Mouse (Mus musculus) MEL (cell line): ENCODE data around the gene Osmr. TPM values are rescaled to one million over a fixed set of nuclear protein-coding genes. Genes with fewer than 3 reads are reported as not detected.

Experiments used
- DNase-seq: peaks from one replicate; pipeline ENCODE4 v3.0.0; 2011; ENCODE audit warnings: low read depth, low spot score
- H3K27ac ChIP-seq: 2 replicates; pipeline ENCODE4 v1.5.1; 2012; ENCODE audit warnings: low read depth, mild to moderate bottlenecking, control low read depth, low read length, moderate library complexity; ENCODE audit not compliant: control insufficient read depth
- H3K27me3 ChIP-seq, 2 experiments: fragments of 150-350 bp in 1 of 2; sonication (generic) in 1 of 2; 2 replicates each; pipeline ENCODE4 v1.6.1; 2012; ENCODE audit warnings: low read length in 2 of 2, mild to moderate bottlenecking in 2 of 2, improper control_type of control experiment in 1 of 2, moderate library complexity in 1 of 2; ENCODE audit not compliant: insufficient read depth in 2 of 2, control insufficient read depth in 1 of 2
- H3K36me3 ChIP-seq, 2 experiments: 2 replicates each; pipeline ENCODE4 v1.6.1; 2012 to 2014; ENCODE audit warnings: low read length in 2 of 2, improper control_type of control experiment in 1 of 2, inconsistent platforms in 1 of 2, mild to moderate bottlenecking in 1 of 2; ENCODE audit not compliant: insufficient read depth in 2 of 2, control insufficient read depth in 1 of 2
- H3K4me1 ChIP-seq, 2 experiments: fragments of 150-350 bp in 1 of 2; sonication (generic) in 1 of 2; 2 replicates each; pipeline ENCODE4 v1.6.1; 2012; ENCODE audit warnings: low read length in 2 of 2, improper control_type of control experiment in 1 of 2, mild to moderate bottlenecking in 1 of 2; ENCODE audit not compliant: insufficient read depth in 2 of 2, control insufficient read depth in 1 of 2
- H3K4me3 ChIP-seq, 2 experiments: fragments of 150-350 bp in 1 of 2; sonication (generic) in 1 of 2; 2 replicates each; pipeline ENCODE4 v1.5.1; 2012; ENCODE audit warnings: low read depth in 2 of 2, low read length in 2 of 2, mild to moderate bottlenecking in 2 of 2, moderate library complexity in 2 of 2, control low read depth in 1 of 2, improper control_type of control experiment in 1 of 2; ENCODE audit not compliant: control insufficient read depth in 1 of 2, insufficient read depth in 1 of 2
- H3K79me2 ChIP-seq: 2 replicates; pipeline ENCODE4 v1.6.1; 2012; ENCODE audit warnings: mild to moderate bottlenecking, low read length, moderate library complexity; ENCODE audit not compliant: control insufficient read depth, poor library complexity, insufficient read depth
- H3K9ac ChIP-seq: 2 replicates; pipeline ENCODE4 v1.6.1; 2012; ENCODE audit warnings: low read depth, mild to moderate bottlenecking, control low read depth, low read length, moderate library complexity; ENCODE audit not compliant: control insufficient read depth, poor library complexity, severe bottlenecking
- H3K9me3 ChIP-seq: fragments of 150-350 bp; sonication (generic); replicated peaks from 2 replicates; pipeline ENCODE4 v1.6.1; 2012; ENCODE audit warnings: mild to moderate bottlenecking, low read length, improper control_type of control experiment, moderate library complexity; ENCODE audit not compliant: insufficient read depth
- BHLHE40 ChIP-seq: IDR thresholded peaks from 2 replicates; pipeline ENCODE4 v1.6.1; 2012; ENCODE audit warnings: low read depth, mild to moderate bottlenecking, inconsistent platforms, low read length, improper control_type of control experiment, borderline replicate concordance
- CHD2 ChIP-seq: IDR thresholded peaks from 2 replicates; pipeline ENCODE4 v1.6.1; 2011; ENCODE audit warnings: low read length, improper control_type of control experiment
- CTCF ChIP-seq, 3 experiments: IDR thresholded peaks in 2 of 3; conservative IDR thresholded peaks in 1 of 3; 2 replicates each; pipeline ENCODE4 v1.5.1; 2011 to 2012; ENCODE audit warnings: low read length in 3 of 3, low read depth in 2 of 3, mild to moderate bottlenecking in 2 of 3, improper control_type of control experiment in 1 of 3, inconsistent platforms in 1 of 3, mixed read lengths in 1 of 3, moderate library complexity in 1 of 3; ENCODE audit not compliant: control insufficient read depth in 1 of 3, insufficient read depth in 1 of 3, poor library complexity in 1 of 3, severe bottlenecking in 1 of 3
- EP300 ChIP-seq, 2 experiments: IDR thresholded peaks; 2 replicates each; pipeline ENCODE4 v1.6.1; 2011; ENCODE audit warnings: improper control_type of control experiment in 2 of 2, low read length in 2 of 2, low read depth in 1 of 2, mild to moderate bottlenecking in 1 of 2
- ETS1 ChIP-seq: IDR thresholded peaks from 2 replicates; pipeline ENCODE4 v1.6.1; 2012; ENCODE audit warnings: low read depth, mild to moderate bottlenecking, inconsistent platforms, low read length, improper control_type of control experiment, moderate library complexity
- GABPA ChIP-seq: IDR thresholded peaks from 2 replicates; pipeline ENCODE4 v1.6.1; 2012; ENCODE audit warnings: low read depth, mild to moderate bottlenecking, inconsistent platforms, low read length, improper control_type of control experiment, moderate library complexity
- JUND ChIP-seq: IDR thresholded peaks from 2 replicates; pipeline ENCODE4 v1.6.1; 2011; ENCODE audit warnings: low read depth, mild to moderate bottlenecking, improper control_type of control experiment, low read length
- MAFK ChIP-seq: IDR thresholded peaks from 2 replicates; pipeline ENCODE4 v1.6.1; 2011; ENCODE audit warnings: low read depth, mild to moderate bottlenecking, low read length, improper control_type of control experiment, borderline replicate concordance
- MAX ChIP-seq: IDR thresholded peaks from 2 replicates; pipeline ENCODE4 v1.6.1; 2011; ENCODE audit warnings: low read length, improper control_type of control experiment
- MAZ ChIP-seq: IDR thresholded peaks from 2 replicates; pipeline ENCODE4 v1.6.1; 2012; ENCODE audit warnings: low read depth, mild to moderate bottlenecking, inconsistent platforms, low read length, improper control_type of control experiment
- MEF2A ChIP-seq: IDR thresholded peaks from 2 replicates; pipeline ENCODE4 v1.6.1; 2014; ENCODE audit warnings: low read depth, mild to moderate bottlenecking, inconsistent platforms, low read length, improper control_type of control experiment; ENCODE audit not compliant: poor library complexity, insufficient replicate concordance, severe bottlenecking; ENCODE audit errors: extremely low read depth
- NELFE ChIP-seq: IDR thresholded peaks from 2 replicates; pipeline ENCODE4 v1.6.1; 2011; ENCODE audit warnings: low read depth, low read length, improper control_type of control experiment
- POLR2A ChIP-seq, 2 experiments: IDR thresholded peaks; 2 replicates each; pipeline ENCODE4 v1.6.1; 2011 to 2012; ENCODE audit warnings: low read length in 2 of 2, mild to moderate bottlenecking in 2 of 2, control low read depth in 1 of 2, improper control_type of control experiment in 1 of 2, low read depth in 1 of 2, moderate library complexity in 1 of 2; ENCODE audit not compliant: control insufficient read depth in 1 of 2, insufficient read depth in 1 of 2, poor library complexity in 1 of 2
- POLR2AphosphoS5 ChIP-seq: IDR thresholded peaks from 2 replicates; pipeline ENCODE4 v1.6.1; 2012; ENCODE audit warnings: low read depth, borderline replicate concordance, mild to moderate bottlenecking, inconsistent platforms, low read length, moderate library complexity, mixed read lengths
- RCOR1 ChIP-seq: IDR thresholded peaks from 2 replicates; pipeline ENCODE4 v1.6.1; 2012; ENCODE audit warnings: low read depth, mild to moderate bottlenecking, inconsistent platforms, low read length, improper control_type of control experiment
- TCF12 ChIP-seq: IDR thresholded peaks from 2 replicates; pipeline ENCODE4 v1.6.1; 2014; ENCODE audit warnings: low read depth, mild to moderate bottlenecking, inconsistent platforms, low read length, improper control_type of control experiment, moderate library complexity
- UBTF ChIP-seq: IDR thresholded peaks from 2 replicates; pipeline ENCODE4 v1.6.1; 2012; ENCODE audit warnings: low read depth, mild to moderate bottlenecking, inconsistent platforms, low read length, improper control_type of control experiment, moderate library complexity, borderline replicate concordance; ENCODE audit not compliant: insufficient read depth
- USF2 ChIP-seq, 2 experiments: IDR thresholded peaks; 2 replicates each; pipeline ENCODE4 v1.6.1; 2011 to 2012; ENCODE audit warnings: improper control_type of control experiment in 2 of 2, low read length in 2 of 2, borderline replicate concordance in 1 of 2, inconsistent platforms in 1 of 2, low read depth in 1 of 2, mild to moderate bottlenecking in 1 of 2; ENCODE audit not compliant: insufficient read depth in 1 of 2
- ZMIZ1 ChIP-seq: IDR thresholded peaks from 2 replicates; pipeline ENCODE4 v1.6.1; 2012; ENCODE audit warnings: low read depth, mild to moderate bottlenecking, inconsistent platforms, low read length, improper control_type of control experiment, moderate library complexity
- polyA plus RNA-seq, 2 experiments: library from polyadenylated mRNA; stranded (reverse) in 1 of 2; unstranded in 1 of 2; fragments of >175 nt in 1 of 2; fragments of >200 nt in 1 of 2; gene quantifications; 2 replicates each; pipeline versions ENCODE4 v1.2.1 to v1.2.4; 2012; ENCODE audit warnings: low replicate concordance in 2 of 2, low read depth in 1 of 2; ENCODE audit not compliant: insufficient read length in 2 of 2, insufficient read depth in 1 of 2, missing spikeins in 1 of 2
- total RNA-seq: library from RNA; depleted of rRNA; stranded (reverse); fragments of 300-350 nt; gene quantifications from 2 replicates; pipeline ENCODE4 v1.2.3, GENCODE M21; 2012

Osmr gene
- total and polyA plus RNA-seq, 3 experiments = not detected

GRCm38 (mm10) chr15:6903286-6903975 lies 28.7 kb upstream of the Osmr start:
- Histone ChIP-seq H3K9me3 (no peaks in the 10 kb centered on the region), H3K79me2 (no peaks in the 10 kb centered on the region), H3K27me3 (no peaks in the 10 kb centered on the region; a peak in 2 of 4 replicates), H3K4me3 (no peak overlapping the region), H3K27ac (no peak overlapping the region), H3K4me1 (no peaks in the 10 kb centered on the region), H3K9ac (no peak overlapping the region), H3K36me3 (no peaks in the 10 kb centered on the region)
- no peak for DNase-seq
- TF ChIP-seq POLR2AphosphoS5 (no peak), CHD2 (no peak), MAX (no peak), NELFE (no peak), MAZ (no peak), TCF12 (no peak), USF2 (IDR thresholded peaks at IDR 0.05; ENCODE audit: borderline replicate concordance in 1 of 2, insufficient read depth in 1 of 2, low read depth in 1 of 2, low read length in 2 of 2) (no peak), ETS1 (no peak), ZMIZ1 (no peak), RCOR1 (no peak), JUND (no peak), UBTF (no peak), GABPA (no peak), MAFK (no peak), POLR2A (IDR thresholded peaks at IDR 0.05; ENCODE audit: control insufficient read depth in 1 of 2, insufficient read depth in 1 of 2, low read depth in 1 of 2, low read length in 2 of 2, poor library complexity in 1 of 2) (no peak), MEF2A (no peak), CTCF (IDR thresholded peaks at IDR 0.05 in 2 of 3, conservative IDR thresholded peaks at IDR 0.05 in 1 of 3; ENCODE audit: control insufficient read depth in 1 of 3, insufficient read depth in 1 of 3, low read depth in 2 of 3, low read length in 3 of 3, poor library complexity in 1 of 3, severe bottlenecking in 1 of 3) (no peak), EP300 (IDR thresholded peaks at IDR 0.05; ENCODE audit: low read depth in 1 of 2, low read length in 2 of 2) (no peak), BHLHE40 (no peak)

DNA sequence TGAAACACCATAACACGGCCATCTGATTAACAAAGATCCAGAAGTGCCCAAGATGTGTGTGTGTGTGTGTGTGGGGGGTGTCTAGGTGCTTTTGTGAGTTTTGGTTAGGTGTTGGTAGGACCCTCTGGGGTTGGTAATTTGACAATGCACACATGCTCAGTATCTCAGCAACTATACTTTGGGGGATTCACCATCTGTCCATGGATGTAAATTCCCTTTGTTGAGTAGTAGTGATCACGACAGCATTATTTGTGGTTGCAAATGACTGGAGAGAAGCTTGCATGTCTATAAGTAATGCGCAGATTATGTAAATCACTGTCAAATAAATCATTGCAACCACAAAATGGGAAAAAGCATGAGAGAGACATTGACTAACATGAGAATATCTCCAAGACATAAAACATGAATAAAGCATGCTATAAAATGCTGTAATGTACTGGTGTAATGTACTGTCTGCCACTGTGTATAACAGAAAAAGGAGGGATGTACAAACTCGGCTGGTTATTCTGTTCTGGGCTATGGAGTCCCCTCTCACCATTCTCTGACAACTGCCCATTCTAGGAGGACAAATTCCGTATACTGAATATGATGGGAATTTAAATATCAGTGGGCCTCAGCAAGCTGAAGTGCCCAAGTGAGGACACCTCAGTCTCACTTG lies 27.3 kb upstream of the Osmr start:
- no peak for TF ChIP-seq CHD2
- no peak for TF ChIP-seq MAZ
- Histone ChIP-seq H3K4me1 (no peaks in the 10 kb centered on the region), H3K9me3 (no peaks in the 10 kb centered on the region), H3K27ac (no peak overlapping the region), H3K36me3 (no peaks in the 10 kb centered on the region), H3K4me3 (no peak overlapping the region), H3K27me3 (no peaks in the 10 kb centered on the region; a peak in 2 of 4 replicates), H3K79me2 (no peaks in the 10 kb centered on the region), H3K9ac (no peak overlapping the region)
- DNase-seq = no peak
